Mouse (Mus musculus): ENCODE measurements at regions not wholly inside any gene's neighbourhood (a gene's known extent, or its start where the extent isn't known, plus 50 kb on each side); places are given as distances from the start of the nearest gene placed in this dataset.

DNA sequence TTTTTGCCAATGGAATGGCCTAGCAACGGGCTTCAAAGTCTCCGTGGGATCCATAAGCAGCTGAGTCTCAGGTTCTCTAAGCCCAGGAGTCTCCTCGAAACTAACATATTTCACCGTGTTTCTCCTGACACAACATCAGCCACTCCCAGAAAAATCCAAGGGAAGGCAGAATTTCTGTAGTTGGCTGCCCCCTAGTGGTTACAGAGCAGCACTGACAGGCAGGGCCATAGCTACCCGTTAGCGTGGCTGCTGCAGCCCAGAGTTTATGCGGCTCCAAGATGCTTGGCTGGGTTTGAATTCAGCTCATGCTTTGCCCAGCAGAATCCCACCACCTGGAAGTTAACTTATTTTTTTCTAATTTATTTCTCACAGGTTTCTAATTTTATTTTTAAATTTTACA lies 140.9 kb upstream of the Tmem164 start:
- DNase-seq (ENCODE audit: low spot score in 2 of 2), result peak; percentile 19 to 59

DNA sequence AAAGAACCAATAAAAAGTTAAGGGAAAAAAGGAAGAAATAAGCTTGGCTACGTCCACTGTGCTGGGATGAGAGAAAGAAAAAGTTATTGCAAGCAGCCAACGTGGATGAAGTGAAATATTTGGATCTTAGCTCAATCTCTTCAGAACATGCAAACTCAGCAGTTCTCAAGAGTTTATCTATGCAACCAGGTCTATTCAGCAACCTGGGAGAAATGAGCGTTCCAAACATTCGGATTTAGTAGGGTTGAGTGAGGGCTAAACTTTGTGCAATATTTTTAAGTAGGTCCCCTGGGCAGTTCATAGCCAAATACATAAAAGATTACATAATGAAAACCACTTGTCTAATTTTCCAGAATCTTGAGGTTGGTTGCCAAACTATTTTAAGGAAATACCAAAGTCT lies 129.0 kb upstream of the Tmem164 start:
- no peak for DNase-seq (ENCODE audit: low spot score in 2 of 2)

DNA sequence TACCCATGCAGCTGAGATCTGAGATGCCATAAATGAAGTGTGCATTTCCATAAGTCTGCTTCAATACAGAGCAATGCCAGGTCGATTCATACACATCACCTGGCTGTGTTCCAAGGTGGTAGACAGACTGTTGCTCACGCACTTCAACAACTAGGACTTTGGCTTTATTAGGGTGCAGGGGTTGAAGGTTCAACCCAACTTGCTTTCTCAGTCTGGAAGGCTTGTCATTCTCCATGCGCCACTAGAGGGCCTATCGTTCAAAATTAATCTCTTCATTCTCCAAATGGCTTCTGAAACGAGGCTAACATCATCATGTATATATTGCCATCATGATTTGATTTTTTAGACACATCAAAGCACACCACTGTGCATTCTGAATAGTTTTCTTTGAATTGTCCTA lies 127.0 kb upstream of the Tmem164 start:
- DNase-seq (ENCODE audit: low spot score in 2 of 2), result no peak

DNA sequence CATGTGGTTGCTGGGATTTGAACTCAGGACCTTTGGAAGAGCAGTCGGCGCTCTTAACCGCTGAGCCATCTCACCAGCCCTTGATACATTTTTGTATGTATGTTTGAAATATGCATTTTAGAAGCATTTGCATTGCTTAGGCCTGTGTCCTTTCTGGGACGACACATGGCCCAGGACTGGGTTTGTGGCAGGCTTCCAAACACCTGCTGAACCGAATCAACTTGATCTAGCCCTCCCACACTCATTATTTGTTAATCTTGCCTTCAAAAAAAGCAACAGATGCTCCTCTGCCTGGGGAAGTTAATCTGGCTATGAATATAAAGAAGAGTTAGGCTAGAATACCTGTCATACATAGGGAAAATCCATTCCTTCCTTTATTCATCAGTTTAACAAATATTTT lies 123.7 kb upstream of the Tmem164 start:
- DNase-seq (ENCODE audit: low spot score in 2 of 2), result no peak

DNA sequence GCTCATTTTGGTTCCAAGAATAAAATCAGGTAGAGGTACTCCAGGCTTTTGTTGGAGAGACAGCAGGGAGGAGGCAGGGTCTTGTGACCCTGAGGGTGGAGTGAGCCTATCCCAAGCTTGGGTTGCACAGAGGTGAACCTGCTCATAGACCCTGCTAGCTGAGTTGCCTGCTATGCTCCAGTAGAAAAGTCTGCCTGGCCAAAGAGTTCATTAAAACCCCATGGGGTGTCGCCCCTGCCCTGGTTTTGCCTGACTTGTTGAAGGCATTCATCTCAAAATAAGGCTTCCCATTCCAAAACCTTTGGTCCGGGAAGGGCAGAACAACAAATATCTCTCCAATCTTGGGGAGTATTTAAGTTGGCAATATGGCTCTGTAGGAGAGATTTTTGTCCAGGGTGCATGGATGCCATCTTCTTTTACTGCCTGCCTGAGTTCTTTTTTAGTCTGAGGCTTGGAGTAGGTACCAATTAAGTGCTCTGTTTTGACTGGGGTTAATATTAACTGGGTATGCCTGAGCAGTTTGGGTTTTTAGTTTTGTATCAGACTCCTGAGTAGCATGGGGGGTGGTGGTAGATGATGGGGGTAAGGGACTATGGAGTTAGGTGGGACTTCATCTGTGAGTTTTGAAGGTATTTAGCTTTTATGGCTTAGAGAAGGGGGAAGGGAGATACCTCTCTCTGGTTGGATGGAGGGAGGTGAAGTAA lies 120.8 kb upstream of the Tmem164 start:
- no peak for DNase-seq (ENCODE audit: low spot score in 2 of 2)

DNA sequence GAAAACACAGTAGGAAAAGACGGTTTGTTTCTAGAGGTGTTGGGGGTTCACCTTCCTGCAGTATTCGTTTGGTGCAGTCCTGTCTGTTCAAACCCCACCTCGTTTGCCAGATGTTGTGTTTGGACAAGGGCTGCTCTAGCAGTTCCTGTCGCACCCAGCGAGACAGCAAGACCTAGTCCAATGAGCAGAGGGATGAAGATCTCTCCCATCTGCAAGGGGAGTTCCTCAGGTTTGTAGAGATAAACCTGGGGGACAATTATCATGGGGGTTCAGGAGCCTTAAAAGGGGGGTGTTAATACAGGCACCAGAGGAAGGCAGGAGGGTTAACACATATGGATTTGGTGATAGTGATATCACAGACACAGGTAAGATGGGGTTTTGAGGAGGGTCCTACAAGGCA lies 119.4 kb upstream of the Tmem164 start:
- no peak for DNase-seq (ENCODE audit: low spot score in 2 of 2)

DNA sequence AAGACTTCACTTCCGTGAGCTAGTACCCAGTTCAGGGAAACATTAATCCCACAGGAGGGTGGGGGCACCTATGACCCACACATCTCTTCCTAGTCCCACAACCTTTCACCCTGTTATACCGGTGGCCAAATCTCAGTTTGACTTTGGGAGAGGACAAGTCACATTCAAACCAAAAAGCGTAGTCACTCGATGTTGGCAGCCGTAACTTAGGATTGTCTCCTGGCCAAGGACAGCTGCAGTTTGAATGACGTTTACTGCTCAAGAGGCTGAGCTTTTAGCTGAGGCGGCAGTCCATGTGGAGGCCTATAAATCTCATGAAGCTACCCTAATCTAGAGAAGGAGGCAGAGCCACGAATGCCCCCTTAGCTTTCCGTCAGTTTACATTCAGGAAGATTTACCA lies 117.0 kb upstream of the Tmem164 start:
- DNase-seq (ENCODE audit: low spot score in 2 of 2), result no peak

DNA sequence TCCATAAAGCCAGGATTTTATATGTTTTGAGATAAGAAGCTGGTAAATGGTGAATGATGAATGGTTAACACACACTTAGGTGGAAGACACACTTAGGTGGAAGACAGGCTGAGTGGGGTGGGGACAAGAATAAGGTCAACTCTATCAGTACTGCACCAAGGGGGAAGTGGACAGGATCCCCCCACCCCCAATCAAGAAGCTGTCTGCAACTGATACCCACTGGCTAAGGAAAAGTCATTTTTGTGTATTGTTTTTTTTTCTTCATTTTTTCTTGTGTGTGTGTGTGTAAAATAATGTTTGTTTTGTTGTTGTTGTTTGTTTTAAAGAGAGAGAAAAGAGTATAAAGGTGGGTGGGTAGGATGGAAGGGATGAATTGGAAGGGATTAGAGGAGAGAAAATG lies 109.4 kb upstream of the Tmem164 start:
- DNase-seq (ENCODE audit: low spot score in 2 of 2), result no peak

DNA sequence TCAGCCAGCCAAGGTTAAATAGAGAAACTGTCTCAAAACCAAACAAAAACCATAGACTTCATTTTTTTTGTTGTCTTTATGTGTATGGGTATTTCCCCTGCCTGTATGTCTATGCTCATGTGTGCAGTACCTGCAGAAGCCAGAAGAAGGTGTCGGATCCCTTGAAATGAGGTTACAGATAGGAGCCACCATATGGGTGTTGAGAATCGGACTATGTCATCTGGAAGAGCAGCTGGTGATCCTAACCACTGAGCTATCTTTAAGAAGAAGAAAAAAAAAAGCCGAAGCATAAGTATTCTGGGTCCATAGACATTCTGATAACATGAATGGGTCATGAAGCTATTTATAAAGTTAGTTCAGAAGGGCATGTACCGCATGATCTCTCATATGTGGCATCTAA lies 107.2 kb upstream of the Tmem164 start:
- DNase-seq (ENCODE audit: low spot score in 2 of 2), result no peak

DNA sequence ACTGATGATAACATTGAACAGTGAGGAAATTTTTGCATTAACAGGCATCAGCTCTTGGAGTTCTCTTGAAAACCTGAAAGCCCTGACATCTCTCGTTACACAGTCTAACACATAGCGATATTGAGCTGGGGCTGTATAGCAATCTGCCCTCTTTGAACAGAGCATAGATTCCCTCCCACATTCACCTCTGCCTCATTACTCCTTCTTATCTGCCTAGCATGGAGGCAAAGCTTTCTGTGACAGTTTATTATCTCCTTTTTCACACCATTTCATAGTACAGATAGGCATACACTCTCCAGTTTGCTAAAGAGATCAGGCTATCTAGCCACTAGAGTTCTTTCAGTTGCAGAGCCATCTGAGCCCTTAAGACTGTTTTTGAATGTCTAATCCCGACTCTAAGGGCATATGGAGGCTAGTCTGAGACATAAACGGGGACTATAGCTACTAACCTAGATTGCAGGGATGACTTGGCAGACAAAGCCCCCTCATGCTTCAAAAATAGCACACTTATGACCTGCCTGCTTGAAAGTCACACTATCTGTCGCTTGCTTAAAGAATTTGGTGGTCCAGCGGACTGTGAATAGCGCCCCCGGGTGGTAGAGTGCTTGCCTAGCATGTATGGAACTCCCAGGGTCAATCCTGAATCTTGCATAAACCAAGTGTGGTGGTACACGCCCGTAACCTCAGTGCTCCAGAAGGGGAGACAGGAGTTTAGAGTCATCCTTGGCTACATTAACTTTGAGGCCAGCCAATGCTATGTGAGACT lies 106.1 kb upstream of the Tmem164 start:
- no peak for DNase-seq (ENCODE audit: low spot score in 2 of 2)

DNA sequence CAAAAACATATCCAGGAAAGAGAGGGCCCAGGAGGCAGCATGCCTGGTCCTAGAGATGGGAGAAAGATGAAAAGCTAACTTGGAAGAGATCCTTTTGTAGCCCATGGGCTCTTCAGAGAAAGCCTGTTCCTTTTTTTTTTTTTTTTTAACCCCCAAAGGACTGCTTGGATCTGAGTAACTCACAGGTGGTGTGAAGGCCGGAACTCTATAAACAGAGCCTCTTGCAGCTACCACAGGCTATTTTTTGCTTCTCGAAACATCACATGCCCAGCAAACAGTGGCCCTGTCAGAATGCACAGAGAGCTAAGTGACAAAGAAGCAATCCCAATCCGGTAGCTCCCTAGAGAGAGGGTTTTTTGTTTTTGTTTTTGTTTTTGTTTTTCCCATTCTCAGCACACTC lies 105.1 kb upstream of the Tmem164 start:
- no peak for DNase-seq (ENCODE audit: low spot score in 2 of 2)

DNA sequence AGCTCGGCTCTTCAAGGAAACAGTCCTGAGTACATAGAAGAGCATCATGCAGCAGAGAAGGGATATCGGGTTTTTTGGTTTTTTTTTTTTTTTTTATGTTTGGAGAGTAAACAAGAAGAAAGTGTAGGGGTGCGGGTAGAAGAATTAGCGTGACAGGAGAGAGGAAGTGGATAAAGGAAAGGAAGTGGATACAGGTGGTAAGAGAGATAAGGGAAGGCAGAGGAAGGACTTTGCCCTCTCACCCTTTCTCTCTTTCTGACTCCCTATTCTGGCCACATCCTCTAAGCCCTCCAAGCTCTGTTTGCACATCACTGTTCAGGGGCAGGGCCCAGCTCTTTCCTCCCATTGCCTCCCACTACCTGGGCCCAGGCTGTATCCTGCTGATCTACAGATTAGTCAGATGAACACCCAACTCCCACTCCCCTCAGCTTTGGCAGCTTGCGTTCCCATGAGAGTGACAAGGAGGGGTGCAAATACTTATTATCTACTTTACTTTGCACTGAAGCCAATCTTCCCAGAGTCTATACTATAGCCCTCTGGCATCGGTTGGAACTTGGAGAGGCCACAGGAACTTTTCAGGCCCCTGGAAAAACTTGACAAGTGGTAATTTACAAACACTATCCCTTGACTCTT lies 103.6 kb upstream of the Tmem164 start:
- DNase-seq (ENCODE audit: low spot score in 2 of 2), result peak in 1 of 2 experiments; percentile 1

DNA sequence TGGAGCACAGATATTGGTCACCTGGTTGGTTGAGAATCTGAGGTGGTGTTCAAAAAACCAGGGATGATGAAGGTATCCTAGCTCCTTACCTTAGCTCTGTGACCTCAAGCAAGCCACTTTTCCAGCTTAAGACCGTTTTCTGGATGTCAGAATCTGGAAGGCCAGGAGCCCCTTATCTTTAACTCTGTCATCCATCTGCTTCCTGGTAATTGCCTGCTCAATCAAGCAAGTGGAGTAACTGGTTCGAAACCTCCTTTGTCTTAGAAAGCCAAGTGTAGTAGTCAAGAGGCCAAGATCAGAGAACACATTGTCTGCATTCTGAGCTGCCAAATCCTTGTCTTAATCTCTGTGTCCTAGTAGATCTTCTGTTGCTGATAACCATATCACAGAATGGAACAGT lies 95.9 kb upstream of the Tmem164 start:
- DNase-seq (ENCODE audit: low spot score in 2 of 2), result no peak

DNA sequence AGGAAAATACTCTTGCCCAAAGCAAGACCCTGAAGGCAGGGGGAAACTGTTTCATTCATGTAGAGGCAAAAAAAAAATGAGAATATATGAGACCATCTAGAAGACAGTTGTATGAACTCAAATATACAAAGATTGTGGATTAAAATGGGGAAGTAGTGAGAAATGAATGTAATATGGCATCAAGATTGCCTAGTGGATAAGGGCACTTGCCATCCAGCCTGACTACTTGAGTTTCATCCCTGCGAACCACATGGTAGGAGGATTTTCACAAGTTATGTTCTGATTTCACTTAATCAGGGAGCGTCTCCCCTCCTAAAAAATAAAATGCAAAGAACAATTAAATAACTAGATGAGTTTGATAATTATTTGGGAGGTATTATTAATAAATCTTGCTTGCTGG lies 81.8 kb upstream of the Tmem164 start:
- DNase-seq (ENCODE audit: low spot score in 2 of 2), result no peak

DNA sequence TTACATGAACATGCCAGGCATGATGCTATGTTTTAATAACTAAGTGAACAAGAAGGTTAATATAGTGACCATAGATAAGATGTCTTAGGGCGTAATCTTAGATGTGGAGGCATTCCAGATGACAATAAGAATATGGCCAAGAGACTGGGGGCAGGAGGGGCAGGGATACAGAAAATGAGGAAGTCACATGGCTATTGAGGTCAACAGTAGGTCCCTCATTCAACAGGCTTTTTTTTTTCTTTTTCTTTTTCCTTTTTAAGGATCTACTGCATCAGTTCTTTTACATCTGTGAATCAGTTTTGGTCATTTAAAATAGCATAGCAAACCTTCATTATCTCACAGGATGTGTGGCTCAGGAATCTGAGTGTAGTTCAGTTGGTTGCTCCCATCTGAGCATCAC lies 80.4 kb upstream of the Tmem164 start:
- DNase-seq (ENCODE audit: low spot score in 2 of 2), result no peak

DNA sequence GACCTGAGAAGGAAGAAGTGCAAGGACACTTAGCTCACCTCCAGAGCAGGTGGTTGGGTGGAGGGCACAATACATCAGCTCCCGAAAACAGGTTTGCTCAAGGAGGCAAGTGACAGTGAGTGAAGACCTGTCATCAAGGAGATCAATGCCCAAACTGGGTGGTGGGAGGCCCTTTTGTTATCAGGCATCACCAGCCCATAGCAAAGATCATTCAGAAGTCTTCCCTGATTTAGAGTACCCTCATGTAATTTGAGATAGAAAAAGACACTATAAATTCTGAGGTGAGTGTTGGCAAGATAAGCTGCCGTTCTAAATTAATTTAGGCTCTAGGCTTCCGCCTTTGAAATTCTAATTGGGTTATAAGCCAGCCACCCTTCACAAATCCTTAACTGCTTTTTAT lies 76.1 kb upstream of the Tmem164 start:
- DNase-seq (ENCODE audit: low spot score in 2 of 2), result no peak

DNA sequence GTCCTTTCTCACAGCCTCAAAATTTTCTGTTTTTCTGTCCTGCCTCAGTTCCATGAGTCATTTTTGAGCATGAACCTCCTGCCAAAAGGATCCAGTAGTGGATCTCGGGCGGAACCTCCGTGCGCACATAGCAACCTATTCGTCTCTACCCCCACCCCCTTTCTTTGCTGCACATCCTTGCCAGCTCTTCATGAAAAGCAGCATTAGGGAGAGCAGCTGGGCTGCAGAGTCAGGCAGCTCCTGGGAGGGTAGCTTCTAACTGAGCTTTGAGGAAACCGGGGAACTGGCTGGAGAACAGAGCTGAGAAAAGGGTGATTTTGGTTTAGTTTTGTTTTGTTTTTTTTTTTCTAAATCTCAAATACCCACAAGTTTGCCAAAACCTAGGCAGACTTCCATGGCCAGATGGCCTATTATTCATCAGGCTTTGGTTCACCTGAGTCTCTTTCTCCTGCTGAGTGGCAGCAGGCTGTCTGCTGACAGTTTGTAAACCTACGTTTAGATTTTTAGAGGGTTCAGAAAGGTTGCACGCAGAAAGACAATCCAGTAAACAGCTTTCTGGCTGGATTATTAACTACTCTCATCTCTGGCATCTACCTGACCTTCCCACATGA lies 74.5 kb upstream of the Tmem164 start:
- DNase-seq (ENCODE audit: low spot score in 2 of 2), result no peak

DNA sequence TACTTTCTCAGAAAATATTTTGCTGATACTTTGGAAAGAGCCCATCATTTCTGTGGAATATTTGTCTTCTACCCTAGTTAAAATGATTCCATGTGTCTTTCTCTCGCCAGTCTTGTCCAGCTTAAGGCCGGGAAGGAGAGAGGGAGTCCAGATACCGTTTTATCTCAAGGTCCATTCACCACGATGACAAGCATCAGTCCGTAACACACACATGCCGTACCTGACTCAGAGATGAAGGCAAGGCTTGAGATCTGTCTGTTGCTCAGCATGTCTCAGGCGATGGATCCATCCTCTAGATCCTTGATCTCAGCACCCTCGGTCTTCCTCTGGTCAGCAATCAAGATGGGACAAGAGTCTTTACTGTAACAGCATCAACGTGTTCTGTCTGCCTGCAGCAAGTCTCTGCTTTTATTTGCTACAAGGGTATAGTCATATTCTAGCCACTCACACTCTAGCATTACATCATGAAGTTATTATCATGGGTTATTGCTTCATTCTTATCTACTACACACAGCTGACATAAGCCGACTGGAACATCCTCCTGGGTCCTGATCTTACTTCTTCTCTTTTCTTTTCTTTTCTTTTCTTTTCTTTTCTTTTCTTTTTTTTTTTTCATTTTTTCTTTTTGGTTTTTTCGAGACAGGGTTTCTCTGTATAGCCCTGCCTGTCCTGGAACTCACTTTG lies 64.9 kb upstream of the Tmem164 start:
- DNase-seq (ENCODE audit: low spot score in 2 of 2), result no peak

DNA sequence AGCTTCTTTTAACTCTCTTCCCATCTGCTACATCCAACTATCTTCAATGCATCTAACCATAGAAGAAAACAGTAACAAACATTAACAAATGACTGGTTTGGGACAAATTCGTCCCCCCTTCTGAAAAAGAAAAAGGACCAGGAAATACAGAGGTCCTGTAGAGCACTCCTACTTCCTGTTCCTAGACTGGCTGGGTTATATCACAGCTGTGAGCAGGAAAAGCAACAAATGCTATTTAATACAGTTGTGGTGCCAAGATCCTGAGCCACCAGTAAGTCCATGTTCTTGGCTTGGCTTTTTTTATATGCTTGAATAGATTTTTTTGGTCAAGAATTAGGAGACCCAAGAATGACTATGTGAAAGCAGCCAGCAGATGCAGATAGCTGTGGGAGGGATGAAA lies 62.8 kb upstream of the Tmem164 start:
- peak in 1 of 2 experiments; percentile 7 for DNase-seq (ENCODE audit: low spot score in 2 of 2)

DNA sequence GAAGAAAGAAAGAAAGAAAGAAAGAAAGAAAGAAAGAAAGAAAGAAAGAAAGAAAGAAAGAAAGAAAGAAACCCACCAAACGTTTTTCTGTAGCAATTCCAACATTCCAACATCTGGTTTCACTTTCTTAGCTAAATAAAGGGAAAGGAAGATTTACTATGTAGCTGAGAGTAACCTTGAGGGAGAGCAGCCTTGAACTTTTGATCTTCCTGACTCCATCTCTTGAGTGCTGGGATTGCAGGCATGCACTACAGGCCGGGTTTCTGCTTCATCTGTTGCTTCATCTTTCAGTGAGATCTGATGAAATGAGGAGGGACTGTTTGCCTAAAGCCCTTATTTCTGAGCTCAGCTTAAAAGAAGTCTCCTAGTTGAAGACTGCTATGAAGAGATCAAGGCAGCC lies 57.8 kb upstream of the Tmem164 start:
- DNase-seq (ENCODE audit: low spot score in 2 of 2), result no peak

DNA sequence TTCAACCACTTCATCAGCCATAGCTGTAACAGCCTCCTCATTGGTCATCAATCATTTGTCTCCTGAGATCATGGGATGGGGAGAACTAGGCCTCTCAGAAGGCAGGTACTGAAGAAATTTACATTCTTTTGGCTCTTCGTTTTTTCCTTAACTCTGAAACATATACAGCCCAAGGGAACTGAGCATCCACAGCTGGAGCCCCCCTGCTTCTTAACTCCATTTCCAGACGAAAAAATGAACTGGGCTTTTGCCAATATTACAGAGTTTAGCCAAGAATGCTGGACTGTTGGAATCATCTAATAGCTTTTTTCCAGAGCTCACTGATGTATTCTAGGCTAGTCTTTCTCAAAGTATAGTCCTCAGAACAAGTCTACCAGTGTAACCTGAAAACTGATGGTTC lies 57.3 kb upstream of the Tmem164 start:
- no peak for DNase-seq (ENCODE audit: low spot score in 2 of 2)
